Mouse (Mus musculus) forebrain, embryonic 11.5 days (tissue): ENCODE results near the gene Ptprd. TPM values are rescaled to one million over a fixed set of nuclear protein-coding genes. Genes with fewer than 3 reads are reported as not detected.

ENCODE experiments used
- ATAC-seq: fragments of 200-750 bp; cut with Nextera tagmentation; replicated peaks from 2 replicates; pipeline ENCODE4 v1.8.0; 2017; ENCODE audit warnings: moderate TSS enrichment; ENCODE audit not compliant: low FRiP score
- DNase-seq: peaks from one replicate; pipeline ENCODE4 v3.0.0-alpha.2; 2017; ENCODE audit warnings: low spot score
- H3K27ac ChIP-seq: fragments of 300-500 bp; sonication (generic); 2 replicates; pipeline ENCODE4 v1.5.1; 2014; ENCODE audit warnings: low read depth, low read length
- H3K27me3 ChIP-seq: fragments of 300-500 bp; sonication (generic); 2 replicates; pipeline ENCODE4 v1.6.1; 2014; ENCODE audit warnings: mild to moderate bottlenecking, low read length, mixed read lengths; ENCODE audit not compliant: control insufficient read depth, insufficient read depth
- H3K36me3 ChIP-seq: fragments of 300-500 bp; sonication (generic); 2 replicates; pipeline ENCODE4 v1.6.1; 2014; ENCODE audit warnings: mild to moderate bottlenecking, low read length, moderate library complexity, mixed read lengths; ENCODE audit not compliant: control insufficient read depth, insufficient read depth
- H3K4me1 ChIP-seq: fragments of 300-500 bp; sonication (generic); replicated peaks from 2 replicates; pipeline ENCODE4 v1.6.1; 2014; ENCODE audit warnings: low read length, mixed read lengths; ENCODE audit not compliant: control insufficient read depth, insufficient read depth
- H3K4me2 ChIP-seq: fragments of 300-500 bp; sonication (generic); 2 replicates; pipeline ENCODE4 v1.6.1; 2014; ENCODE audit warnings: low read depth, mild to moderate bottlenecking, low read length, moderate library complexity, mixed read lengths; ENCODE audit not compliant: severe bottlenecking
- H3K4me3 ChIP-seq: fragments of 300-500 bp; sonication (generic); 2 replicates; pipeline ENCODE4 v1.5.1; 2014; ENCODE audit warnings: low read depth, low read length
- H3K9ac ChIP-seq: fragments of 300-500 bp; sonication (generic); 2 replicates; pipeline ENCODE4 v1.6.1; 2014; ENCODE audit warnings: low read length
- H3K9me3 ChIP-seq: fragments of 300-500 bp; sonication (generic); 2 replicates; pipeline ENCODE4 v1.6.1; 2016; ENCODE audit warnings: low read length, mixed read lengths; ENCODE audit not compliant: control insufficient read depth
- WGBS: fragments of 180-500 bp; shearing (Covaris S2); extraction: QIAGEN DNeasy Blood & Tissue Kit; methylation state at CpG from one replicate; pipeline ENCODE4 v1.1.7; 2014; 5-methylcytosine and 5-hydroxymethylcytosine counted together
- polyA plus RNA-seq: library from polyadenylated mRNA; unstranded; fragments of >200 nt; fragmentation: Nextera tagmentation; extraction: Ambion mirVana; gene quantifications from 2 replicates; pipeline ENCODE4 v1.2.1, GENCODE M21; 2014

Ptprd gene
- polyA plus RNA-seq, 1 experiment from 2014 or later = 30.1 TPM

- Histone ChIP-seq H3K27me3 (no peaks in the 10 kb centered on the region), H3K9ac (no peak overlapping the region), H3K4me1 (no peaks in the 10 kb centered on the region), H3K4me2 (no peak overlapping the region), H3K4me3 (no peak overlapping the region), H3K36me3 (no peaks in the 10 kb centered on the region), H3K27ac (no peak overlapping the region), H3K9me3 (no peaks in the 10 kb centered on the region)
- no peak for ATAC-seq
- 82% methylated on average over 9 of the region's 9 CpGs for whole genome bisulfite sequencing
- DNase-seq = no peak
Measured at GRCm38 (mm10) chr4:76424324-76425229, 1787.2 kb downstream of the Ptprd start.

GRCm38 (mm10) chr4:76422113-76422512 is 1789.6 kb downstream of the Ptprd start:
- Histone ChIP-seq H3K4me1 (no peaks in the 10 kb centered on the region), H3K27ac (no peak overlapping the region), H3K9me3 (no peaks in the 10 kb centered on the region), H3K9ac (no peak overlapping the region), H3K4me2 (no peak overlapping the region), H3K4me3 (no peak overlapping the region), H3K36me3 (no peaks in the 10 kb centered on the region), H3K27me3 (no peaks in the 10 kb centered on the region)
- 88% methylated on average over 4 of the region's 4 CpGs for WGBS
- ATAC-seq (no peak), DNase-seq (no peak)

- no peak overlapping the region for H3K27ac ChIP-seq
- WGBS = 65% methylated on average over 2 of the region's 2 CpGs
- H3K36me3 ChIP-seq = no peaks in the 10 kb centered on the region
- ATAC-seq (no peak), DNase-seq (no peak)
- no peak overlapping the region for H3K4me2 ChIP-seq
- H3K9ac ChIP-seq = no peak overlapping the region
- H3K27me3 ChIP-seq = no peaks in the 10 kb centered on the region
- H3K4me1 ChIP-seq = no peaks in the 10 kb centered on the region
- no peak overlapping the region for H3K4me3 ChIP-seq
- no peaks in the 10 kb centered on the region for H3K9me3 ChIP-seq
Measured at GRCm38 (mm10) chr4:76419641-76420040, 1792.1 kb downstream of the Ptprd start.

- no peaks in the 10 kb centered on the region for H3K4me1 ChIP-seq
- H3K27ac ChIP-seq = no peak overlapping the region
- no peak overlapping the region for H3K4me3 ChIP-seq
- no peak overlapping the region for H3K9ac ChIP-seq
- no peak overlapping the region for H3K4me2 ChIP-seq
- 93% methylated on average over 5 of the region's 5 CpGs for WGBS
- no peak for DNase-seq
- H3K36me3 ChIP-seq = no peaks in the 10 kb centered on the region
- no peak for ATAC-seq
- no peaks in the 10 kb centered on the region for H3K9me3 ChIP-seq
- H3K27me3 ChIP-seq = no peaks in the 10 kb centered on the region
Measured at GRCm38 (mm10) chr4:76417676-76418075, 1794.1 kb downstream of the Ptprd start.

- no peak overlapping the region for H3K4me2 ChIP-seq
- H3K27ac ChIP-seq = no peak overlapping the region
- no peak for DNase-seq
- no peaks in the 10 kb centered on the region for H3K27me3 ChIP-seq
- ATAC-seq = no peak
- H3K9ac ChIP-seq = no peak overlapping the region
- WGBS = 87% methylated on average over 5 of the region's 5 CpGs
- no peaks in the 10 kb centered on the region for H3K36me3 ChIP-seq
- H3K9me3 ChIP-seq = no peaks in the 10 kb centered on the region
- no peak overlapping the region for H3K4me3 ChIP-seq
- H3K4me1 ChIP-seq = no peaks in the 10 kb centered on the region
Measured at GRCm38 (mm10) chr4:76415624-76416023, 1796.1 kb downstream of the Ptprd start.

- H3K4me2 ChIP-seq = no peak overlapping the region
- no peak overlapping the region for H3K4me3 ChIP-seq
- ATAC-seq (no peak), DNase-seq (no peak)
- no peak overlapping the region for H3K9ac ChIP-seq
- whole genome bisulfite sequencing = 89% methylated on average over 4 of the region's 4 CpGs
- H3K36me3 ChIP-seq = no peaks in the 10 kb centered on the region
- no peak overlapping the region for H3K27ac ChIP-seq
- no peaks in the 10 kb centered on the region for H3K9me3 ChIP-seq
- H3K4me1 ChIP-seq = no peaks in the 10 kb centered on the region
- no peaks in the 10 kb centered on the region for H3K27me3 ChIP-seq
Measured at GRCm38 (mm10) chr4:76414591-76414990, 1797.2 kb downstream of the Ptprd start.

GRCm38 (mm10) chr4:76410053-76410452 is 1801.7 kb downstream of the Ptprd start:
- H3K9ac ChIP-seq = no peak overlapping the region
- H3K4me1 ChIP-seq = peaks cover 5% of the 10 kb centered on the region; the same call in 1 of the 2 replicates
- DNase-seq = no peak
- H3K27ac ChIP-seq = no peak overlapping the region
- H3K9me3 ChIP-seq = no peaks in the 10 kb centered on the region
- no peaks in the 10 kb centered on the region; the same call in 1 of the 2 replicates for H3K27me3 ChIP-seq
- no peak for ATAC-seq
- no peaks in the 10 kb centered on the region for H3K36me3 ChIP-seq
- no peak overlapping the region for H3K4me2 ChIP-seq
- 52% methylated on average over 2 of the region's 2 CpGs for WGBS
- H3K4me3 ChIP-seq = no peak overlapping the region

- no peak overlapping the region for H3K9ac ChIP-seq
- ATAC-seq (no peak), DNase-seq (no peak)
- no peak overlapping the region for H3K4me3 ChIP-seq
- H3K9me3 ChIP-seq = no peaks in the 10 kb centered on the region
- no peak overlapping the region for H3K27ac ChIP-seq
- WGBS = 72% methylated on average over 3 of the region's 3 CpGs
- no peaks in the 10 kb centered on the region; the same call in 1 of the 2 replicates for H3K27me3 ChIP-seq
- no peak overlapping the region for H3K4me2 ChIP-seq
- H3K36me3 ChIP-seq = no peaks in the 10 kb centered on the region
- H3K4me1 ChIP-seq = peaks cover 5% of the 10 kb centered on the region; the same call in 1 of the 2 replicates
Measured at GRCm38 (mm10) chr4:76409159-76409558, 1802.6 kb downstream of the Ptprd start.
